Mouse (Mus musculus) MEL (cell line): Measurements from ENCODE around the gene Chadl. TPM values are rescaled to one million over a fixed set of nuclear protein-coding genes. Genes with fewer than 3 reads are reported as not detected.

Experiments
- DNase-seq: peaks from one replicate; pipeline ENCODE4 v3.0.0; 2011; ENCODE audit warnings: low read depth, low spot score
- H3K27ac ChIP-seq: 2 replicates; pipeline ENCODE4 v1.5.1; 2012; ENCODE audit warnings: low read depth, mild to moderate bottlenecking, control low read depth, low read length, moderate library complexity; ENCODE audit not compliant: control insufficient read depth
- H3K27me3 ChIP-seq, 2 experiments: fragments of 150-350 bp in 1 of 2; sonication (generic) in 1 of 2; 2 replicates each; pipeline ENCODE4 v1.6.1; 2012; ENCODE audit warnings: low read length in 2 of 2, mild to moderate bottlenecking in 2 of 2, improper control_type of control experiment in 1 of 2, moderate library complexity in 1 of 2; ENCODE audit not compliant: insufficient read depth in 2 of 2, control insufficient read depth in 1 of 2
- H3K36me3 ChIP-seq, 2 experiments: 2 replicates each; pipeline ENCODE4 v1.6.1; 2012 to 2014; ENCODE audit warnings: low read length in 2 of 2, improper control_type of control experiment in 1 of 2, inconsistent platforms in 1 of 2, mild to moderate bottlenecking in 1 of 2; ENCODE audit not compliant: insufficient read depth in 2 of 2, control insufficient read depth in 1 of 2
- H3K4me1 ChIP-seq, 2 experiments: fragments of 150-350 bp in 1 of 2; sonication (generic) in 1 of 2; 2 replicates each; pipeline ENCODE4 v1.6.1; 2012; ENCODE audit warnings: low read length in 2 of 2, improper control_type of control experiment in 1 of 2, mild to moderate bottlenecking in 1 of 2; ENCODE audit not compliant: insufficient read depth in 2 of 2, control insufficient read depth in 1 of 2
- H3K4me3 ChIP-seq, 2 experiments: fragments of 150-350 bp in 1 of 2; sonication (generic) in 1 of 2; 2 replicates each; pipeline ENCODE4 v1.5.1; 2012; ENCODE audit warnings: low read depth in 2 of 2, low read length in 2 of 2, mild to moderate bottlenecking in 2 of 2, moderate library complexity in 2 of 2, control low read depth in 1 of 2, improper control_type of control experiment in 1 of 2; ENCODE audit not compliant: control insufficient read depth in 1 of 2, insufficient read depth in 1 of 2
- H3K79me2 ChIP-seq: 2 replicates; pipeline ENCODE4 v1.6.1; 2012; ENCODE audit warnings: mild to moderate bottlenecking, low read length, moderate library complexity; ENCODE audit not compliant: control insufficient read depth, poor library complexity, insufficient read depth
- H3K9ac ChIP-seq: 2 replicates; pipeline ENCODE4 v1.6.1; 2012; ENCODE audit warnings: low read depth, mild to moderate bottlenecking, control low read depth, low read length, moderate library complexity; ENCODE audit not compliant: control insufficient read depth, poor library complexity, severe bottlenecking
- H3K9me3 ChIP-seq: fragments of 150-350 bp; sonication (generic); replicated peaks from 2 replicates; pipeline ENCODE4 v1.6.1; 2012; ENCODE audit warnings: mild to moderate bottlenecking, low read length, improper control_type of control experiment, moderate library complexity; ENCODE audit not compliant: insufficient read depth
- BHLHE40 ChIP-seq: IDR thresholded peaks from 2 replicates; pipeline ENCODE4 v1.6.1; 2012; ENCODE audit warnings: low read depth, mild to moderate bottlenecking, inconsistent platforms, low read length, improper control_type of control experiment, borderline replicate concordance
- MAX ChIP-seq: IDR thresholded peaks from 2 replicates; pipeline ENCODE4 v1.6.1; 2011; ENCODE audit warnings: low read length, improper control_type of control experiment
- MAZ ChIP-seq: IDR thresholded peaks from 2 replicates; pipeline ENCODE4 v1.6.1; 2012; ENCODE audit warnings: low read depth, mild to moderate bottlenecking, inconsistent platforms, low read length, improper control_type of control experiment
- MXI1 ChIP-seq: IDR thresholded peaks from 2 replicates; pipeline ENCODE4 v1.6.1; 2011; ENCODE audit warnings: mild to moderate bottlenecking, low read depth, low read length, improper control_type of control experiment
- NRF1 ChIP-seq: IDR thresholded peaks from 2 replicates; pipeline ENCODE4 v1.6.1; 2014; ENCODE audit warnings: low read depth, mild to moderate bottlenecking, inconsistent platforms, low read length, improper control_type of control experiment, moderate library complexity; ENCODE audit not compliant: poor library complexity, insufficient read depth, severe bottlenecking
- POLR2A ChIP-seq, 2 experiments: IDR thresholded peaks; 2 replicates each; pipeline ENCODE4 v1.6.1; 2011 to 2012; ENCODE audit warnings: low read length in 2 of 2, mild to moderate bottlenecking in 2 of 2, control low read depth in 1 of 2, improper control_type of control experiment in 1 of 2, low read depth in 1 of 2, moderate library complexity in 1 of 2; ENCODE audit not compliant: control insufficient read depth in 1 of 2, insufficient read depth in 1 of 2, poor library complexity in 1 of 2
- UBTF ChIP-seq: IDR thresholded peaks from 2 replicates; pipeline ENCODE4 v1.6.1; 2012; ENCODE audit warnings: low read depth, mild to moderate bottlenecking, inconsistent platforms, low read length, improper control_type of control experiment, moderate library complexity, borderline replicate concordance; ENCODE audit not compliant: insufficient read depth
- USF1 ChIP-seq: IDR thresholded peaks from 2 replicates; pipeline ENCODE4 v1.6.1; 2014; ENCODE audit warnings: low read depth, mild to moderate bottlenecking, inconsistent platforms, low read length, improper control_type of control experiment, moderate library complexity
- ZC3H11A ChIP-seq: IDR thresholded peaks from 2 replicates; pipeline ENCODE4 v1.6.1; 2012; ENCODE audit warnings: low read depth, mild to moderate bottlenecking, inconsistent platforms, low read length, improper control_type of control experiment
- ZKSCAN1 ChIP-seq: IDR thresholded peaks from 2 replicates; pipeline ENCODE4 v1.6.1; 2012; ENCODE audit warnings: low read depth, mild to moderate bottlenecking, inconsistent platforms, low read length, improper control_type of control experiment, moderate library complexity
- ZMIZ1 ChIP-seq: IDR thresholded peaks from 2 replicates; pipeline ENCODE4 v1.6.1; 2012; ENCODE audit warnings: low read depth, mild to moderate bottlenecking, inconsistent platforms, low read length, improper control_type of control experiment, moderate library complexity
- polyA plus RNA-seq, 2 experiments: library from polyadenylated mRNA; stranded (reverse) in 1 of 2; unstranded in 1 of 2; fragments of >175 nt in 1 of 2; fragments of >200 nt in 1 of 2; gene quantifications; 2 replicates each; pipeline versions ENCODE4 v1.2.1 to v1.2.4; 2012; ENCODE audit warnings: low replicate concordance in 2 of 2, low read depth in 1 of 2; ENCODE audit not compliant: insufficient read length in 2 of 2, insufficient read depth in 1 of 2, missing spikeins in 1 of 2
- total RNA-seq: library from RNA; depleted of rRNA; stranded (reverse); fragments of 300-350 nt; gene quantifications from 2 replicates; pipeline ENCODE4 v1.2.3, GENCODE M21; 2012

Chadl gene
- total and polyA plus RNA-seq, 3 experiments, result 0.42 to 0.72 TPM; not detected in 1

DNA sequence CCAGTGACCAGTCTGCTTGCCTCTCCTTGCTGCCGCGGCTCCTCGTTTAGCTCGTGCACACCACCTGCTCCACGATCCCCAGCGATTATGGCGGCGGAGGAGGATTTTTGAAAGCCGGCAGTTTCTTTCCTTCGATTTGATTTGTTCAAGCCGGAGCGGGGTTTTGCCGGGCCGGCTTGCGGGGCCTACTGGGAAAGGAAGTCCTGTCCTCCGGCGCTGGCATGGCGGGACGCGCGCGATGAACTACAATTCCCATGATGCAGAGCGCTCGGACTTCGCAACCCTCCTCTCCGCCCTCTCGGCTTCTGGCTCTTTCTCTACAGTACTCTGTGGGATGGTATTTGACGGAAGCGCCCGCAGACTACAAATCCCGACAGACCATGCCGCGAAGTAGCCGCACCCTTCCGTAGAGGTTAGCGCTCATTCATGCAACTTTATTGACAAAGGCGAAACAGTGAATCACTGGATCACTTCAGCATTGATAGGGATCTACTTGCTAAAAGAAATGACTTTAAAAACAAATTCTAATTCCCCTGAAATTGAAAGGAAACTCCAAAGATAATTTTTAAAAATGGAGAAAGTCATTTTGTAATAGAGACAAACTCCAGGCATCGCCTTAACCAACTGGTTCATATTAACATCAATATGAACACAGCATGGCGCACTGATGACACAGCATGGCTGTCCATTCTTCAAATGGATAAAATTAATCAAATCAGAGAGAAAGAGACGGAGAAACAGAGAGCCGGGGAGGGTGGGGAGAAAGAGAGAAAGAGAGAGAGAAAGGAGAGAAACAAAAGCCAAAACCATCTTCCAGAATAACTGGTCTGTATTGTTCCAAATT, 32.9 kb upstream of the Chadl start (continued):
- TF ChIP-seq UBTF, result no peak
- no peak for TF ChIP-seq ZC3H11A
- TF ChIP-seq USF1, result peak; percentile 19; the same call in 1 of the 2 replicates
- no peak for TF ChIP-seq ZMIZ1

DNA sequence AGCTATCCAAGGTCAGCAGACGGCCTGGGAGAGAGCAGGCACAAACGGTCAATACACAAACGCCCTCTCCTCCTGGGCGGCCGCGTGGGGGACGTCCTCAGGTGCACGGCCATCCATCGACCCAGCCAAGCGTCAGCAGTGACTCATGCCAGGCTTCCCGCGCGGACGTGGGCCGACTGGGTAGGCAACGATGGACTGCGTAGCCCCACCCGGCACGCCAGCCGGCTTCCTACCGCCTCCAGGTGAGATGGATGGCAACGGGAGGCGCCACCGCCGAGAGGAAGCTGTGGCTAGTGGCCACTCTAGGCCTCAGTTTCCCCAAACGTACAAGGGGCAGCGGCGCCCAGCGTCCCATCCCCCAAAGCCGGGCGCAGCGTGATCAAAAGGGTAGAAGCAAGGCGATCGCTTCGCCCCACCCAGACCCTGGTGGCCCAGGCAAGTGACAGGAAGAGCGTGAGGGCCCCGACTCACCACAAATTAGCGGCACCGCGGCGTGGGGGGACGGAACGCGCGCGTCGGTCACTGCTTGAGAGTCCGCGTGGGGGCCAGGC, 32.2 kb upstream of the Chadl start:
- Histone ChIP-seq H3K9me3 (no peaks in the 10 kb centered on the region), H3K27me3 (no peaks in the 10 kb centered on the region), H3K4me3 (peak overlapping the region; percentile 65 to 83), H3K27ac (peak overlapping the region; percentile 63), H3K4me1 (peaks cover 0 to 3% of the 10 kb centered on the region in 2 experiments; a peak in 1 of 4 replicates), H3K36me3 (peaks cover 15 to 19% of the 10 kb centered on the region in 2 experiments), H3K9ac (peak overlapping the region; percentile 86), H3K79me2 (peaks cover 47% of the 10 kb centered on the region)
- DNase-seq, result peak; percentile 63
- TF ChIP-seq MXI1, result no peak
- TF ChIP-seq POLR2A (IDR thresholded peaks at IDR 0.05; ENCODE audit: control insufficient read depth in 1 of 2, insufficient read depth in 1 of 2, low read depth in 1 of 2, low read length in 2 of 2, poor library complexity in 1 of 2), result peak in 1 of 2 experiments; percentile 82; a peak in 1 of 4 replicates

DNA sequence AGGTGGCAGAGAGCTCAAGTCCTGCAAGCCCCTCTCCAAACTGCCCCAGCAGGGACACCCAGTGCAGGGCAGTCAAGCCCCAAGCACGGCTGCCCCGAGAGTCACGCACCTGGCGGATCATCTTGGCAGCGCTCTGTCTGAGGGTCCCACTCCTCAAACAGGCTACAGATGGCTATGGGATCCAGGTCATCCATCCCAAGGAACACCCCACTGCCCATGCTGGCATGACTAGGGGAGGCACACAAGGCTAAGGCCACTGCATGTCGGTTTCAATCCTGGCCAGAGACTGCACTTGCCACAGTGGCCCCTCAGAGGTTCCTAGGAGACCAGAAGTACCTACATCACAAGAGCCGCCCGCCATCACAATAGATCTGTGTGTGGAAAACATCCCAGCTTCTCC, 28.9 kb upstream of the Chadl start:
- Histone ChIP-seq H3K36me3 (peaks cover 19 to 39% of the 10 kb centered on the region in 2 experiments), H3K4me1 (peaks cover 0 to 3% of the 10 kb centered on the region in 2 experiments; a peak in 1 of 4 replicates), H3K27ac (no peak overlapping the region), H3K9me3 (no peaks in the 10 kb centered on the region), H3K79me2 (peaks cover 50% of the 10 kb centered on the region), H3K9ac (no peak overlapping the region), H3K27me3 (no peaks in the 10 kb centered on the region), H3K4me3 (no peak overlapping the region)
- no peak for DNase-seq
- TF ChIP-seq ZKSCAN1 (no peak), NRF1 (no peak), ZMIZ1 (no peak), MAZ (no peak), ZC3H11A (no peak), MAX (no peak), BHLHE40 (no peak), MXI1 (no peak)
